Mouse (Mus musculus) CD8-positive naive resting alpha-beta T cell, adult 2 months (primary cell): ENCODE measurements around the gene Crtc3.

Experiments used
- DNase-seq, 2 experiments: peaks; one replicate each; pipeline ENCODE4 v3.0.0; 2022; ENCODE audit warnings: low read depth in 2 of 2, low spot score in 2 of 2

Gene Crtc3

DNA sequence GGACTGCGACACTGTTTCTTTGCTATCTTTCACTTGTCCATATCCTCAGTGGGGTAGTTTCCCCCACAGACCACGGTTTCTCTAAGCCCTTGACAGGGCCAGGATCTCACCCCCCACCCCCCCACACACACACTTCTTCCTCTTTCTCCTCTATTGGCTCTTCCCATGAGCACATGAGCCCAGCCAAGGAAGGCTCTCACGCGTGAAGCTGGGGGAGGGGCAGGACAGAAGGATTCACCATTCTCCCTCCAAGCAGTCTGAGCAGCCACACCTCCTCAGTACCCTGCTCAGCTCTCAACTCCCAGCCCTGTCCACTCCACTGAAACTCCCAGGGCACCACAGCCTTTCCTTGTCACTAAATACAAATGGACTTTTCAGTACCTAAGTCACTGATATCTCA, 47.2 kb downstream of the Crtc3 start:
- no peak for DNase-seq

DNA sequence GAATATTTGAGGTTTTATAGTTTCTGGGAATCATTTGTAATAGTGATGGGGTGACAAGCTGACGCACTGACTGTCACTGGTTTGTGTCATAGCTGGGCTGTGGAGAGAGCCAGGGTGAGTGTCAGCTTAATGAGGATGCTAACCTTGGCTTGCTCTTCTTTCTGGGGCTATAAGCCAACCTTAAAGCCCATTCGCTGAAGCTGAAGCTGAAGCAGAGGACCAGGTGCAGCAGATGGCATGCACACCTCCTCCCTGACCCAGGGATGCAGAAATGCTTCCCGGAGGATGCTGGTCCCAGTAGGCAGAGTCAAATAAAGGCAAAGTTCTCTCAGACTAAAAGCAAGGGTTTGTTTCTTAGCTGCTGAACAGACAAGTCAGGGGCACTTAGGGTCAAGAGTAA, 48.7 kb downstream of the Crtc3 start:
- DNase-seq, result no peak

- DNase-seq, result no peak
Measured at GRCm38 (mm10) chr7:80638460-80638859, 50.2 kb downstream of the Crtc3 start.

DNA sequence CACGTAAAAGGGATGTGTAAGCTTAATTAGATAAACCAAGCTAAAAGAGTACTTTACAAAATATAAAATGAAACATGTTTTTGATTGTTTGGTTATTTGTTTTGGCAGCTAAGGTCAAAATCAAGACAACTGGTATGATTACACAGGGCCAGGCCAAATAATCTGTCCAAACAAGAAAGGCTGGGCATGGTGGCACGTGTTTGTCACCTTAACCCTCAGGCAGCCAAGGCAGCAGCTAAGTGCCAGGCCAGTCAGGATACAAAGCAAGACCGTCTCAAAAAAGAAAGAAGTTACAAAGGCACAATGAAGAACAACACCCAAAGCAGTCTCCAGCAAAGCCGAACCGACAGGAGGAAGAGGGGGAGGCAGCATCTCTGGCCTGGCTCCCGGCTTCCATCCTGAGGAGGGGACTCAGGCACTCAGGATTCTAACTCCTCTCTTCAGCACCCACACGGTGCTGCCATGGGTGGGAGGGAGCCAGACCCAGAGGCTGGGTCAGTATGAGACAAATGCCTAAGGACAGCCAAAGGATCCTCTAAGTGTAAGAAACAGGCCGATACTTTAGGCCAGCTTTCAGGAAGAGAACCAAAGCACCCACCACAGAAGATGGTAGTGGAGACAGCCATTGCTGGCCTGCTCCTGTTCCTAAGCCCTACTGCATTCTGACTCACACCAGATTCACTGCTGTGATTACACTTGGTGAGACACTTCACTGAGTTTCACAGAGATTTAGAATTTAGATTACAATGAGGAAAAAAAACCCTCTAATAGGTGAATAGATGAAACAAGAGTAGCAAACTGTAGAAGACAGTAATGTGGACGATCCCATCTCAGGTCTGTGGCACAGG, 51.5 kb downstream of the Crtc3 start:
- DNase-seq, result no peak

- peak in 1 of 2 experiments; percentile 42 for DNase-seq
Measured at GRCm38 (mm10) chr7:80636288-80636952, 52.3 kb downstream of the Crtc3 start.

GRCm38 (mm10) chr7:80635866-80636265, 52.8 kb downstream of the Crtc3 start:
- DNase-seq, result no peak

- no peak for DNase-seq
Measured at GRCm38 (mm10) chr7:80634741-80635140, 53.9 kb downstream of the Crtc3 start.

DNA sequence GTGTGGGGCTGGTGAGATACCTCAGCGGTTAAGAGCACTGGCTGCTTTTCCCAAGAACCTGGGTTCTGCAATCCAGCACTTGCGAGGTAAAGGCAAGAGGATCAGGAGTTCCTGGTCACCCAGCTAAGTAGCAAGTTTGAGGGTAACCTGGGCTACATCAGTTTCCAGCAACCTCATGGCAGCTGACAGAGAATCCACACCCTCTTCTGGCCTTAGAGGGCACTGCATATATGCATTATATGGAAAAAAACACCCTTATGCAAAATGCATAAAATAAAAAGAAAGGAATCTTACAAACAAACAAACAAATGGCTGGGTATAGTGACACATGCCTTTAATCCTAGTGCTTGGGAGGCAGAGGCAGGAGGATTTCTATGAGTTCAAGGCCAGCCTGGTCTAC, 55.0 kb downstream of the Crtc3 start:
- DNase-seq, result no peak

DNA sequence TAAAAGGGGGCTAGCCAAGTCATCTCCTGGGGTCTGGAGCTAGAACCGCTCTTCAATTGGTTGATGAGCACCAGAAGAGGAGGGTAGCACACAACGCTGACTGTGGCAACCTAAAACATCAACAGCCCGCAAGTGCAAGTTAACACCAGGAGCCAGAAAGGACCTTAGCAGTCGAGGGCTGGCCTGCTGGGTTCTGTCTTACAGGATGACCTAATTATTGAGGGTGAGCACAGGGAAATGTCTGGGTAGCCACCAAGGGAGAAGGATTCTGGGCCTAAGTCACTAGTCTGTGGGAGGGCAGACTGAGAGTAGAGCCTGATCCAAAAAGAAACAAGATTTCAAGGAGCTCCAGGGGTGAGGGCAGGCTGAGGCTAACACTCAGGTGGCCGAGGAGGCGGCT, 56.7 kb downstream of the Crtc3 start:
- DNase-seq, result no peak

DNA sequence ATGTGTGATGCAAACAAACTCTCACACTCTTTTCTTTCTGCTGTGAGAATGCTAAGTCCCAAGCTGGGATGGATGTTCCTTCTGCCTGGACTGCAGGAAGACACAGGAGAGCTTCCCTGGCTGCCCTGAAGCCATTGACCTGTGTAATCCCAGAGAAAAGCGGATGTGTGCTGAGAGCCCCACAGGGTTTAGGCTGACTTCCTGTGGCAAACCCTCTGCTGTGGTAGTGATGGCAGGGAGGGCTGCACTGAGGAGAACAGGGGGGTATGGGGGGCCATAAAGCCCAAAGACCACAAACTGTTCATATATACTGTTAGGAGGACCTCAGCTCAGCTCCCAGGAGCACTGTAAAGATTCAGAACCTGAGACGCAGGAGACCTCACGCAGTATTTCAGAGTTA, 57.3 kb downstream of the Crtc3 start:
- DNase-seq, result no peak

DNA sequence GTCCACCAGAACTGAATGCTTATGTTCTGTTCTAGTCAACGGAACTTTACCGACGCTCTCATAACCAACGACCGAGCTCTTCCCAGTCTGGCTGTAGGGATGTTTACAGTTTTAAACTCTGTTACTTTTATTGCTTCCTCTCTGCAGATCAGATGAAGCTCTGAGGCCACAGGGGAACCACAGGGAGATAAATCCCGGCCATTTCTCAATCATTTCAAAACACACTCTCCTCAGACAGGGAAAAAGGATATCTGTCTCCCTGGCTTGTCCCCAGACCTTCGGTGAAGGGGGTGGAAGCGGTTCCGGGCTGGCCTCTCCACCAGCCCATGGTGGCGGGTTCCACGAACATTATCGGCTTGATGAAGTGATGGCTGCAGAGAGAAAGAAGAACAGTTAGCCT, 59.3 kb downstream of the Crtc3 start:
- no peak for DNase-seq

- DNase-seq, result peak; percentile 32 to 48
Measured at GRCm38 (mm10) chr7:80628708-80629183, 59.9 kb downstream of the Crtc3 start.

DNA sequence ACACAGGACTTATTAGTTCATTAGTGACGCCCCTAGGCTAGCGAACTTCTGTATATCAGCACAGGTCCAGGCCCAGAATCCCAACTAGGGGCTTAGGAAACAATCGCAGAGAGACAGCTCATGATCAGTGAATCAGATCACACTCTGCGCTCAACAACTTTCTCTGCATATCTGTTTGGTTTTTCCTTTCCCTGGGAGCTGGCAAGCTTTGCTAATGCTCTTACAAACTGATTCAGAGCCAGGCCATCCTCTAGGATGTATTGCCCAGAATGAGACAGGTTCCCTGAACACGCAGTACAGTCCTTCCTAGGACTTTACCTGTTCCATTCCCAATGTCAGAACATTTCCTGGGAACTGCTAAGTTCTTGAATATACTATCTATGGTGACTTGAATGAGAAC, 61.7 kb downstream of the Crtc3 start:
- DNase-seq, result no peak

GRCm38 (mm10) chr7:80625841-80626240, 62.8 kb downstream of the Crtc3 start:
- no peak for DNase-seq

- DNase-seq, result no peak
Measured at GRCm38 (mm10) chr7:80623276-80623675, 65.4 kb downstream of the Crtc3 start.

GRCm38 (mm10) chr7:80616096-80616495, 72.6 kb downstream of the Crtc3 start:
- no peak for DNase-seq

GRCm38 (mm10) chr7:80614042-80614441, 74.6 kb downstream of the Crtc3 start:
- DNase-seq, result no peak

DNA sequence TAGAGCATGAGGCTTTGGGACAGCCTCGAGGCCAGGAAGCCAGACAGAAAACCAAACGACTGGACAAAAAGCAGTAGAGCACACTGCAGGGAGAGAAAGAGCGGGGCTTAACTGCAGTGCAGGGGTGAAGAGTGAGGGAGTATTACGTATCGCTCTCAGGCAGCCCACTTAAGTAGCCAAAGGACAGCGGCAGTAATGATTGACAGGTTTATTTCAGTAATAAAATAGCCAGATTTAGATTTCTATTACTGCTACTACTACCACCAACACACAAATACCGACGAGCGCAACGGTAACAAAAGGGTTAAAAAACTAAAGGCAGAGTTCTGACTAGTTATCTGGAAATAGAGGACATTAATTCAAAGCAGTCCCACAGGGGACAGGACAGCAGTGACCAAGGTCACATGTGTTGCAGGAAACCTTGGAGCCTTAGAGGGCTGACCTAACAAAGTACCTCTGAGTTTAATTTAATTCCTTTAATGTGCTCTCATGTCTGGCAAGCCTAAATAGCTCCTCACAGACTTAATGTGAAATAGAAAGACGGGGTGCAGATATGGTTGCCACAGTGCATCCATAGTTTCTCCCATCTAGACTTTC, 76.4 kb downstream of the Crtc3 start:
- DNase-seq, result no peak

- no peak for DNase-seq
Measured at GRCm38 (mm10) chr7:80611646-80612045, 77.0 kb downstream of the Crtc3 start.

DNA sequence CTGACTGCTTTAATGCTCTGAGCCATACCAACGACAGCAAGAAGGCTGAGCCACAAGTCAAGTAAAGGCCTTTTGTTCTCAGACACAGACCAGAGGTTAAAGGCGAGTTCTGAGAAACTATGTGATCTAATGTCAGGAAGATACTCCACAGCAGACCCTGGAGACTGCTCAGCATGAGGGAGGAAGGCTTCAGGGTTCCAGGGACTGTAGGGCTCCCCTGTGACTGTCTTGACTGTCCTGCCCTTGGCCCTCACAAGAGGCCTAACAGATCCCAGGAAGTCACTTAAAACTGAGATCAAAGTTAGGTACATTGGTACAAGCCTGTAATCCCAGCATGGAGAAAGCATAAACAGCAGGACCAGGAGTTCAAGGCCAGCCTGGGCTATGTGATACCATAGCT, 81.2 kb downstream of the Crtc3 start:
- no peak for DNase-seq

GRCm38 (mm10) chr7:80606435-80606834, 82.2 kb downstream of the Crtc3 start:
- no peak for DNase-seq

DNA sequence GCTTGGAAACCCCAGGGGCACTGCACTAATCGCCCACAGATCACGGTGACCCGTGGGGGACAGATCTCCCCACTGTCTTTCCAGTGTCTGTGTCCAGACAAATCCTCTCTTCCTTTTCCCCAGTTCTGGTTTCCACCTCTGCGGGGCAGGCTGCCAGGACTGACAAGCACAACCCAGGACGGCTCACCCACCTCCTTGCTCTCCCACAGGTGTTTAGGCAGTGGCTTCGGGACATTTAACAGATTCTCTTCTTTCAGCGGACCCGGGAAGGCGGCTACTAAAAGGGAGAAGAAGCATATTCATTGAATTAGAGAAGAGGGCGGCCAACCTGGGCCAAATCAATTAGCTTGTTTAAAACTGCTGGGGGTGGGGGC, 83.1 kb downstream of the Crtc3 start:
- DNase-seq, result no peak
